Mouse (Mus musculus) embryonic fibroblast, embryonic 13.5 days (primary cell): ENCODE data around the gene Exoc6b.

ENCODE experiments used
- CTCF ChIP-seq: IDR thresholded peaks from 2 replicates; pipeline ENCODE4 v1.5.1; 2011; ENCODE audit warnings: mild to moderate bottlenecking, control low read depth, low read length, moderate library complexity, borderline replicate concordance; ENCODE audit not compliant: insufficient read depth
- POLR2A ChIP-seq: IDR thresholded peaks from 2 replicates; pipeline ENCODE4 v1.6.1; 2011; ENCODE audit warnings: low read depth, mild to moderate bottlenecking, control low read depth, low read length, moderate library complexity

GRCm38 (mm10) chr6:84893773-84894095 lies 175.6 kb downstream of the Exoc6b start:
- TF ChIP-seq POLR2A = no peak
- TF ChIP-seq CTCF = no peak
